Mouse (Mus musculus) CH12.LX (cell line): ENCODE measurements around the gene Rsph3b. TPM values are rescaled to one million over a fixed set of nuclear protein-coding genes. Genes with fewer than 3 reads are reported as not detected.
"Not testable (repeated sequence)": the region's sequence is repeated elsewhere in the genome, so short reads cannot be mapped to it uniquely, and the experiment has no call there.

Experiments used
- DNase-seq: peaks from one replicate; pipeline ENCODE4 v3.0.0-alpha.2; 2013; ENCODE audit errors: extremely low read depth
- H3K27ac ChIP-seq: 2 replicates; pipeline ENCODE4 v1.5.1; 2012; ENCODE audit warnings: low read depth, mild to moderate bottlenecking, control low read depth, moderate library complexity; ENCODE audit not compliant: insufficient read depth
- H3K27me3 ChIP-seq: replicated peaks from 2 replicates; pipeline ENCODE3; 2012; ENCODE audit warnings: inconsistent platforms
- H3K36me3 ChIP-seq, 2 experiments: replicated peaks in 1 of 2; 2 replicates each; pipeline versions ENCODE3 to v1.6.1; 2012; ENCODE audit warnings: inconsistent platforms in 1 of 2, low read length in 1 of 2, mild to moderate bottlenecking in 1 of 2, mixed read lengths in 1 of 2, moderate library complexity in 1 of 2; ENCODE audit not compliant: control insufficient read depth in 1 of 2, insufficient read depth in 1 of 2
- H3K4me1 ChIP-seq, 2 experiments: 2 replicates each; pipeline ENCODE4 v1.6.1; 2012; ENCODE audit warnings: inconsistent platforms in 1 of 2, moderate library complexity in 1 of 2; ENCODE audit not compliant: insufficient read depth in 2 of 2, control insufficient read depth in 1 of 2
- H3K4me2 ChIP-seq: 2 replicates; pipeline ENCODE4 v1.6.1; 2012; ENCODE audit warnings: low read depth, mild to moderate bottlenecking, control low read depth; ENCODE audit not compliant: poor library complexity, insufficient read depth, severe bottlenecking
- H3K4me3 ChIP-seq, 3 experiments: fragments of 150-350 bp in 1 of 3; sonication (generic) in 1 of 3; replicated peaks in 1 of 3; 2 replicates each; pipeline versions ENCODE3 to v1.5.1; 2011 to 2012; ENCODE audit warnings: low read depth in 2 of 3, low read length in 2 of 3, mild to moderate bottlenecking in 2 of 3, moderate library complexity in 2 of 3, control low read depth in 1 of 3, improper control_type of control experiment in 1 of 3, inconsistent platforms in 1 of 3, mixed read lengths in 1 of 3; ENCODE audit not compliant: poor library complexity in 1 of 3
- H3K79me2 ChIP-seq: replicated peaks from 2 replicates; pipeline ENCODE4 v1.6.1; 2012; ENCODE audit warnings: mild to moderate bottlenecking, moderate library complexity; ENCODE audit not compliant: control insufficient read depth, poor library complexity, insufficient read depth, severe bottlenecking; ENCODE audit errors: extremely low read depth
- H3K9ac ChIP-seq: 2 replicates; pipeline ENCODE4 v1.6.1; 2012; ENCODE audit warnings: low read depth, mild to moderate bottlenecking, control low read depth, moderate library complexity; ENCODE audit not compliant: insufficient read depth
- H3K9me3 ChIP-seq: replicated peaks from 2 replicates; pipeline ENCODE3; 2012; ENCODE audit warnings: low read length, inconsistent platforms, mixed read lengths
- ELF1 ChIP-seq: IDR thresholded peaks from 2 replicates; pipeline ENCODE4 v1.6.1; 2014; ENCODE audit warnings: low read depth, mild to moderate bottlenecking, inconsistent platforms, low read length, improper control_type of control experiment
- HCFC1 ChIP-seq: IDR thresholded peaks from 2 replicates; pipeline ENCODE4 v1.6.1; 2012; ENCODE audit warnings: low read depth, mild to moderate bottlenecking, inconsistent platforms, low read length, improper control_type of control experiment
- MAX ChIP-seq: IDR thresholded peaks from 2 replicates; pipeline ENCODE4 v1.6.1; 2011; ENCODE audit warnings: low read length, improper control_type of control experiment
- MYC ChIP-seq: IDR thresholded peaks from 2 replicates; pipeline ENCODE4 v1.6.1; 2011; ENCODE audit warnings: low read depth, mild to moderate bottlenecking, improper control_type of control experiment, low read length
- NELFE ChIP-seq: IDR thresholded peaks from 2 replicates; pipeline ENCODE4 v1.6.1; 2011; ENCODE audit warnings: low read depth, low read length, improper control_type of control experiment
- NRF1 ChIP-seq: IDR thresholded peaks from 2 replicates; pipeline ENCODE4 v1.6.1; 2014; ENCODE audit warnings: low read depth, mild to moderate bottlenecking, inconsistent platforms, low read length, improper control_type of control experiment, moderate library complexity
- POLR2A ChIP-seq: IDR thresholded peaks from 2 replicates; pipeline ENCODE4 v1.6.1; 2011; ENCODE audit warnings: low read depth, mild to moderate bottlenecking, improper control_type of control experiment, low read length
- SIN3A ChIP-seq: IDR thresholded peaks from 2 replicates; pipeline ENCODE4 v1.6.1; 2012; ENCODE audit warnings: low read length, improper control_type of control experiment, inconsistent platforms
- dilution Hi-C: fragments of 300-500 bp; cut with MboI; formaldehyde crosslinking; loops from 2 replicates; pipeline ENCODE4 v1.14.3; 2020; ENCODE audit warnings: low sequenced_read_pairs; ENCODE audit not compliant: extremely low pct_unique_long_range_greater_than_20kb, extremely low pct_ligation_motif_present
- in situ Hi-C: fragments of 300-500 bp; cut with MboI; formaldehyde crosslinking; loops from 3 replicates; pipeline ENCODE4 v1.14.3; 2019; ENCODE audit warnings: low sequenced_read_pairs, low pct_ligation_motif_present, low pct_unique_long_range_greater_than_20kb, mixed read lengths
- polyA plus RNA-seq: library from polyadenylated mRNA; unstranded; fragments of >175 nt; gene quantifications from 2 replicates; pipeline ENCODE4 v1.2.1, GENCODE M21; 2012; ENCODE audit warnings: low read depth; ENCODE audit not compliant: insufficient read length
- total RNA-seq, 2 experiments: library from RNA; depleted of rRNA; stranded (reverse); fragments of 300-350 nt in 1 of 2; fragments of >200 nt in 1 of 2; gene quantifications; 2 replicates each; pipeline ENCODE4 v1.2.3; 2012 to 2014

Gene Rsph3b
- total RNA-seq (2012; rRNA removed) (8.6 and 12.2 TPM in 2 replicates), total RNA-seq (2014; rRNA removed) (8.3 and 8.9 TPM in 2 replicates), polyA plus RNA-seq (19.5 and 19.7 TPM in 2 replicates)

GRCm38 (mm10) chr17:6947984-6948768, at the start of gene Rsph3b:
Gene Rsph3b (minus strand): TSS chr17:6948682.
- H3K36me3 ChIP-seq, H3K79me2 ChIP-seq, H3K4me1 ChIP-seq, H3K27me3 ChIP-seq, H3K9me3 ChIP-seq, dilution Hi-C loops, in situ Hi-C loops: not testable (repeated sequence)
- Histone ChIP-seq H3K4me2 (peak within 1 kb of the TSS; percentile 51), H3K9ac (peak within 1 kb of the TSS; percentile 73), H3K27ac (peak within 1 kb of the TSS; percentile 49), H3K4me3 (peak within 1 kb of the TSS; percentile 52 to 98 (median 63))
- DNase-seq = peak; percentile 72
- TF ChIP-seq MYC = 0 out of 2 replicates have a peak, but pooled peaks have one; percentile 18
- peak; percentile 26; the same call in 1 of the 2 replicates for TF ChIP-seq NRF1
- TF ChIP-seq MAX = 0 out of 2 replicates have a peak, but pooled peaks have one; percentile 20
- peak; percentile 57 for TF ChIP-seq HCFC1
- TF ChIP-seq ELF1 = peak; percentile 86
- peak; percentile 64 for TF ChIP-seq SIN3A
- TF ChIP-seq POLR2A = peak; percentile 53; the same call in 1 of the 2 replicates
- TF ChIP-seq NELFE = peak; percentile 61

DNA sequence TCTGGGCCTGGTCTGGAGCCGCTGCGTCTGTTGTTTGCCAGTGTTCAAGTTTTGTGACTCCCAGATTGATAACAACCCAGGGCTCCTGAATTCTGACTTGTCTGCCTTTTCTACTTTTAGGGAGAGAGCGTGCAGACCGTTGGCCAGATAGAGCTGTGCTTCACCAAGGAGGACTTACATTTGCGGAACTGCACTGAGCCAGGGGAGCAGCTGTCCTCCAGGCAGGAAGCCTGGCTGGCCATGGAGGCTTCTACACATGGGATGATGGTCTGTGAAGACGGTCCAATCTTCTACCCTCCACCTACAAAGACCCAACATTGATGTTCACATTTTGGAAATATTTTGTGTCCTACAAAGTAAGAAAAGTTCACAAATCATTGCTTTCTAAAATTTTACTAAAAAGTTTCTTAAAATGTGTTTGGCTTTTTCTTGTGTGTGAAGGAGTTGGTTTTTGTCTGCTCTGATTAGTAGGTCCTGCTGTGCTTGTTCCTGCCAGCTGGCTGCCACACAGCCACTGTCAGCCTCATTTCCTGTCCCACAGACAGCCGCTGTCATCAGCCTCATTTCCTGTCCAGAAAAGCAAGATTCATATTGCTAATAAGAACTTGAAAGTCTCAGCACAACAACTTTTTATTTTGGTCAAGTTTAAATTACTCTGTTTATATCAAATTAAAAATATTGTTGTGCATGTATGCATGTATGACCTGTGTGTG, 49.5 kb upstream of the Rsph3b start:
- H3K4me3 ChIP-seq, H3K4me1 ChIP-seq, in situ Hi-C loops, dilution Hi-C loops, H3K9ac ChIP-seq, H3K27me3 ChIP-seq, H3K27ac ChIP-seq, DNase-seq, H3K79me2 ChIP-seq, H3K9me3 ChIP-seq, H3K36me3 ChIP-seq, H3K4me2 ChIP-seq: not testable (repeated sequence)

DNA sequence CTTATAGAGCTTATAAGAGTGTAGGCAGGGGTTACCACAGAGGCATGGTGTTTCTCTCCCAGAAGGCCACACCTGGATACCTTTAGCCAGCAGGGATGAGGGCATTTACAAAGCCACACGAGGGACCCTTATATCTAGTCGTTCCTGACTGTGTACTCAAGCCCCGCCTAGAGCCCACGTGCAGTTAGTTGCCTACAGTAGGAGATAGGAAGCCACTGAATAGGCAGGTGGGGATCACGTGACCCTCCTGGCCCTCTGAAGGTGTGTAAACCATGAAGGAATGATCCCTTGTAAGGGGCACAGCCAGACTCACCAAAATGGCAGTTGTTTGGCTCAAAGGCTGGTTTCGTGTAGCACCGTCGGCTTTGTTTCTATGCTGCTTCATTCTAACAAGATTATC, 48.3 kb upstream of the Rsph3b start:
- H3K4me3 ChIP-seq, H3K79me2 ChIP-seq: not testable (repeated sequence)

DNA sequence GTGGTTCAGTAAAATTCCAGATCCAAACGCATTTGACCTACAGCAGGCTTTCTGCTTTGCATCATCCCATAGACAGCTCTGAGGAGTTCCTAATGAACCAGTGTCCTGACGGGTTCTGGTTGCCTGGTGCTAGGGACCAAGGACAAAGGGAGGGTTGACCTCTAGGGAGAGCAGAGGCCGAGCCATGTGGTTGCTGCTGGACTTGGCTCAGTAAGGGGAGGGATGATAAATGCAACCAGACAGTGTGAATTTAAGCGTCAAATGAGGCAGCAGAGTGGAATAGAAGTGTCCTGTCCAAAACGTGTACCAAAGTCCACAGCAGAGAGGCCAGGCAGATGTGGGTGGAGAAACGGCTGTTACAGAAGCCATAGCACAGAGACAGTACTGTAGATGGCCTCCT, 47.0 kb upstream of the Rsph3b start:
- H3K4me1 ChIP-seq, DNase-seq, H3K9ac ChIP-seq, dilution Hi-C loops, H3K27me3 ChIP-seq, H3K4me2 ChIP-seq, H3K9me3 ChIP-seq, H3K4me3 ChIP-seq, H3K27ac ChIP-seq, in situ Hi-C loops, H3K79me2 ChIP-seq: not testable (repeated sequence)
- H3K36me3 ChIP-seq = peaks cover 0 to 15% of the 10 kb centered on the region in 2 experiments

More for the DNA sequence above, 48.3 kb upstream of the Rsph3b start:
- peaks cover 0 to 12% of the 10 kb centered on the region in 2 experiments for H3K36me3 ChIP-seq
- DNase-seq, H3K9ac ChIP-seq, H3K27ac ChIP-seq, H3K4me2 ChIP-seq, in situ Hi-C loops, H3K4me1 ChIP-seq, H3K27me3 ChIP-seq, dilution Hi-C loops, H3K9me3 ChIP-seq: not testable (repeated sequence)

GRCm38 (mm10) chr17:6986118-6986517, 37.6 kb upstream of the Rsph3b start:
- H3K36me3 ChIP-seq, H3K27me3 ChIP-seq, DNase-seq, H3K4me1 ChIP-seq, in situ Hi-C loops, H3K4me2 ChIP-seq, H3K4me3 ChIP-seq, dilution Hi-C loops, H3K9ac ChIP-seq, H3K79me2 ChIP-seq, H3K9me3 ChIP-seq: not testable (repeated sequence)
- peak overlapping the region; percentile 66; the same call in 1 of the 2 replicates for H3K27ac ChIP-seq
